Mouse (Mus musculus): ENCODE data around the gene Gpr137c. TPM values are rescaled to one million over a fixed set of nuclear protein-coding genes. Genes with fewer than 3 reads are reported as not detected.

Gpr137c gene
- polyA plus RNA-seq, 1 experiment from 2014 or later: 1.6 TPM

DNA sequence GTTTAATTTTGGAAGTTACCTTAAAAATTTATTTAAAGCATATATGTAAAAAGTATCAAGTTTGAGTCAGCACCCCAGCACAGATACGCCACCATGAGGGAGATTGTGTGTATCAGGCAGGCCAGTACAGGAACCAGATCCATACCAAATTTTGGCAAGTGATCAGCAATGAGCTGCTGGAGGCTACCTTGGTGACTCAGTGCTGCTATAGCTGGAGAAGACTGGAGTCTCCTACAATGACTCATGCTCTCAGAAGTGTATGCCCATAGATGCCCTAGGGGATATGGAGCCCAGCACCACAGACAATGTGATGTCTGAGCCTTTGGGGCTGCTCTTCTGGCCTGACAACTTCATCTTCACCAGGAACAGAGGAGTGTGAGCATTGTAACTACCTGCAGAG, 8.1 kb upstream of the Gpr137c start:
- no peak overlapping the region for H3K4me3 ChIP-seq (ENCODE audit: low read length)
- H3K9me3 ChIP-seq (ENCODE audit: control insufficient read depth, low read length): no peaks in the 10 kb centered on the region
- 88% methylated on average over 1 of the region's 1 CpGs for WGBS
- H3K27me3 ChIP-seq (ENCODE audit: control insufficient read depth, insufficient read depth, low read depth, low read length): no peaks in the 10 kb centered on the region
- H3K27ac ChIP-seq (ENCODE audit: low read length): no peak overlapping the region
- no peaks in the 10 kb centered on the region for H3K36me3 ChIP-seq (ENCODE audit: control insufficient read depth, insufficient read depth, low read length)
- H3K9ac ChIP-seq (ENCODE audit: low read length): no peak overlapping the region
- no peak overlapping the region for H3K4me2 ChIP-seq (ENCODE audit: low read depth, low read length)
- ATAC-seq (ENCODE audit: low read depth): no peak
- no peaks in the 10 kb centered on the region for H3K4me1 ChIP-seq (replicated peaks; ENCODE audit: control insufficient read depth, insufficient read depth, low read length)

DNA sequence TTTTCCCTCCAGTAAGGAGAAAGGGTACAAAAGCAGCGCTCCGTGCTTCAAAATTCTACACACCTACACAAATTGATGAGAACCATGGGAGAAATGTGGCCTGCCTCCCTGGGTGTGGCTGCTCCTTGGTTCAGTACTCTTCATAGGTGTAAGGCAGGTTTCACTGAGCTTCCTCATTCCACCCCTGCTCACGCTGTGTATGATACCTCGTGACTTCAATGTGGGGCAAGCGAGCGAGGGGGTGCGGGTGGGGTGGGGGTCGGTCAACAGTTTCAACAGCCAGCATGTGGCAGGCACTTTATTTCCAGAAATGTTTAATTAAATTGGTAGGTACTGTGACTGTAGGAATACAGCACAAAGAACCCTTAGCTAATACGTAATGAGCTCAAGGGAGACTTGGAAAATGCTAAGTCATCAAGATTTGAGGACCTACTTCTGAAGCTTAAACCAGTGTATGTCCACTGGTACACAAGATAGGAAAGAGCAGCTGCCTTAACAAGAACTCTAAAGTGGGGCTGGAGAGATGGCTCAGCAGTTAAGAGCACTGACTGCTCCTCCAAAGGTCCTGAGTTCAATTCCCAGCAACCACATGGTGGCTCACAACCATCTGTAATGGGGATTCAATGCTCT, 2.7 kb upstream of the Gpr137c start:
- H3K4me2 ChIP-seq (ENCODE audit: low read depth, low read length): no peak overlapping the region
- no peak overlapping the region for H3K9ac ChIP-seq (ENCODE audit: low read length)
- no peak overlapping the region for H3K27ac ChIP-seq (ENCODE audit: low read length)
- WGBS: 91% methylated on average over 9 of the region's 9 CpGs
- H3K27me3 ChIP-seq (ENCODE audit: control insufficient read depth, insufficient read depth, low read depth, low read length): no peaks in the 10 kb centered on the region
- no peaks in the 10 kb centered on the region for H3K36me3 ChIP-seq (ENCODE audit: control insufficient read depth, insufficient read depth, low read length)
- H3K4me3 ChIP-seq (ENCODE audit: low read length): no peak overlapping the region
- H3K4me1 ChIP-seq (replicated peaks; ENCODE audit: control insufficient read depth, insufficient read depth, low read length): peaks cover 9% of the 10 kb centered on the region; the same call in 1 of the 2 replicates
- H3K9me3 ChIP-seq (ENCODE audit: control insufficient read depth, low read length): no peaks in the 10 kb centered on the region
- ATAC-seq (ENCODE audit: low read depth): no peak

- H3K36me3 ChIP-seq (ENCODE audit: control insufficient read depth, insufficient read depth, low read length): no peaks in the 10 kb centered on the region
- WGBS: 64% methylated on average over 4 of the region's 4 CpGs
- H3K4me3 ChIP-seq (ENCODE audit: low read length): no peak overlapping the region
- H3K9ac ChIP-seq (ENCODE audit: low read length): no peak overlapping the region
- no peak overlapping the region for H3K27ac ChIP-seq (ENCODE audit: low read length)
- H3K9me3 ChIP-seq (ENCODE audit: control insufficient read depth, low read length): no peaks in the 10 kb centered on the region
- no peak for ATAC-seq (ENCODE audit: low read depth)
- peaks cover 9% of the 10 kb centered on the region; the same call in 1 of the 2 replicates for H3K4me1 ChIP-seq (replicated peaks; ENCODE audit: control insufficient read depth, insufficient read depth, low read length)
- no peak overlapping the region for H3K4me2 ChIP-seq (ENCODE audit: low read depth, low read length)
- H3K27me3 ChIP-seq (ENCODE audit: control insufficient read depth, insufficient read depth, low read depth, low read length): no peaks in the 10 kb centered on the region
Measured at GRCm38 (mm10) chr14:45217693-45218092, 1.8 kb upstream of the Gpr137c start.

- Histone ChIP-seq H3K27ac (ENCODE audit: low read length) (peak within 1 kb of the TSS; percentile 93), H3K27me3 (ENCODE audit: control insufficient read depth, insufficient read depth, low read depth, low read length) (no peaks in the 10 kb centered on the region), H3K9ac (ENCODE audit: low read length) (peak within 1 kb of the TSS; percentile 84), H3K36me3 (ENCODE audit: control insufficient read depth, insufficient read depth, low read length) (no peaks in the 10 kb centered on the region), H3K4me2 (ENCODE audit: low read depth, low read length) (peak within 1 kb of the TSS; percentile 100), H3K4me1 (replicated peaks; ENCODE audit: control insufficient read depth, insufficient read depth, low read length) (peaks cover 9% of the 10 kb centered on the region; the same call in 1 of the 2 replicates), H3K9me3 (ENCODE audit: control insufficient read depth, low read length) (no peaks in the 10 kb centered on the region), H3K4me3 (ENCODE audit: low read length) (peak within 1 kb of the TSS; percentile 86)
- WGBS: under 1% methylated on average over 54 of the region's 59 CpGs
- peak; percentile 24; the same call in 1 of the 2 replicates for ATAC-seq (ENCODE audit: low read depth)
Measured at GRCm38 (mm10) chr14:45220090-45220956, 806 bp downstream of the Gpr137c start, which contains the start of gene Txndc16. Gene Txndc16, minus strand, starts transcription at chr14:45220328.

DNA sequence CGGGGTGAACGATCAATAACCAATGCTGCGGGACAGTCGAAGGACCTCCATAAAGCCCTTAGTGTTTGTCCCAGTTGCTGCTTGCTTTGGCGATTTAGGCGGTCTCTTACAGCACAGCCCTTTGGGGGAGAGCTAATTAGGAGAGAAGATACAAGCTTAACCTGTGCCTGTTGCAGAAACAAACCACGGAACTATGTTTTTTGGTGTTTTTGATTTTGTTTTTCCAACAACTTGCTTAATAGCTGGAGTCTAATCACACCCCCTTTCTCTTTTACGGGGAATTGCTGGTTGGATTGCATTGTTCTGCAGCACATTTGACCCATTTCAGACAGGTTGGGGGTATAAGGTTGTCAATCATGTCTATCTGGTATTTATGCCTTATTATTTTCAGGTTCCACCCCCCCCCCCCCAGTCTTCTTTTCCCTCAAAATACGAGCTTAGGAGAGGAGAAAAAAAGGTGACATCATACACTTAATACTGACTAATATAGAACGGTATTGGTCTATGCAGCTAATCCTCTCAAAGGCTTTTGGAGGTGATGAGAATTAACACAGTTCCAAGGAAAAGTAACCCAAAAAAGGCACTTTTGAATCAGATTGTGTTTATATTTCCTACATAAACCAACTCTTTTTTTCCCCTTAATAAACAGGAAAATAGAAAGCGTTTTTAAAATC, 1.6 kb downstream of the Gpr137c start:
- peak overlapping the region; percentile 100 for H3K4me2 ChIP-seq (ENCODE audit: low read depth, low read length)
- H3K36me3 ChIP-seq (ENCODE audit: control insufficient read depth, insufficient read depth, low read length): no peaks in the 10 kb centered on the region
- H3K27ac ChIP-seq (ENCODE audit: low read length): no peak overlapping the region
- H3K4me1 ChIP-seq (replicated peaks; ENCODE audit: control insufficient read depth, insufficient read depth, low read length): peaks cover 9% of the 10 kb centered on the region; the same call in 1 of the 2 replicates
- peak overlapping the region; percentile 86 for H3K4me3 ChIP-seq (ENCODE audit: low read length)
- peak overlapping the region; percentile 84 for H3K9ac ChIP-seq (ENCODE audit: low read length)
- H3K9me3 ChIP-seq (ENCODE audit: control insufficient read depth, low read length): no peaks in the 10 kb centered on the region
- WGBS: 7% methylated on average over 11 of the region's 11 CpGs
- no peaks in the 10 kb centered on the region for H3K27me3 ChIP-seq (ENCODE audit: control insufficient read depth, insufficient read depth, low read depth, low read length)
- no peak for ATAC-seq (ENCODE audit: low read depth)

- no peak for ATAC-seq (ENCODE audit: low read depth)
- Histone ChIP-seq H3K4me1 (replicated peaks; ENCODE audit: control insufficient read depth, insufficient read depth, low read length) (no peaks in the 10 kb centered on the region), H3K27ac (ENCODE audit: low read length) (no peak overlapping the region), H3K9me3 (ENCODE audit: control insufficient read depth, low read length) (no peaks in the 10 kb centered on the region), H3K4me3 (ENCODE audit: low read length) (no peak overlapping the region), H3K36me3 (ENCODE audit: control insufficient read depth, insufficient read depth, low read length) (no peaks in the 10 kb centered on the region), H3K27me3 (ENCODE audit: control insufficient read depth, insufficient read depth, low read depth, low read length) (no peaks in the 10 kb centered on the region), H3K9ac (ENCODE audit: low read length) (no peak overlapping the region), H3K4me2 (ENCODE audit: low read depth, low read length) (no peak overlapping the region)
- 76% methylated on average over 2 of the region's 2 CpGs for WGBS
Measured at GRCm38 (mm10) chr14:45239042-45239441, 19.5 kb downstream of the Gpr137c start.

GRCm38 (mm10) chr14:45241613-45242012, 22.1 kb downstream of the Gpr137c start:
- Histone ChIP-seq H3K27me3 (ENCODE audit: control insufficient read depth, insufficient read depth, low read depth, low read length) (no peaks in the 10 kb centered on the region), H3K4me3 (ENCODE audit: low read length) (no peak overlapping the region), H3K4me2 (ENCODE audit: low read depth, low read length) (no peak overlapping the region), H3K27ac (ENCODE audit: low read length) (no peak overlapping the region), H3K9ac (ENCODE audit: low read length) (no peak overlapping the region), H3K9me3 (ENCODE audit: control insufficient read depth, low read length) (no peaks in the 10 kb centered on the region), H3K4me1 (replicated peaks; ENCODE audit: control insufficient read depth, insufficient read depth, low read length) (no peaks in the 10 kb centered on the region), H3K36me3 (ENCODE audit: control insufficient read depth, insufficient read depth, low read length) (no peaks in the 10 kb centered on the region)
- ATAC-seq (ENCODE audit: low read depth): no peak
- 44% methylated on average over 1 of the region's 1 CpGs for WGBS

GRCm38 (mm10) chr14:45251548-45252076, 32.1 kb downstream of the Gpr137c start:
- no peak overlapping the region for H3K27ac ChIP-seq (ENCODE audit: low read length)
- WGBS: 90% methylated on average over 4 of the region's 4 CpGs
- no peaks in the 10 kb centered on the region for H3K27me3 ChIP-seq (ENCODE audit: control insufficient read depth, insufficient read depth, low read depth, low read length)
- no peak overlapping the region for H3K9ac ChIP-seq (ENCODE audit: low read length)
- H3K4me2 ChIP-seq (ENCODE audit: low read depth, low read length): no peak overlapping the region
- no peaks in the 10 kb centered on the region for H3K4me1 ChIP-seq (replicated peaks; ENCODE audit: control insufficient read depth, insufficient read depth, low read length)
- H3K36me3 ChIP-seq (ENCODE audit: control insufficient read depth, insufficient read depth, low read length): no peaks in the 10 kb centered on the region
- no peak overlapping the region for H3K4me3 ChIP-seq (ENCODE audit: low read length)
- no peaks in the 10 kb centered on the region for H3K9me3 ChIP-seq (ENCODE audit: control insufficient read depth, low read length)
- ATAC-seq (ENCODE audit: low read depth): no peak
